Comparison of ENCODE assay signal across 14 mouse cellular contexts in genomic region chr10:8813984-8814578, GRCm38 (mm10).
DNase-seq lines count a peak whose midpoint lies in the region; ATAC-seq lines count a peak whose summit lies in the region.
"Had no signal": no experiment of that assay in that cellular context is flagged by ENCODE, and none has a peak within 500 bp of the region (broad histone marks: within the 10 kb centered on the region; RNA-seq: fewer than 3 reads in every experiment).

No protein-coding gene starts in this region.

- peaks cover 28% of the 10 kb centered on the region for H3K4me1 ChIP-seq in forebrain, embryonic 10.5 days
- H3K4me1 ChIP-seq in forebrain, embryonic 11.5 days (replicated peaks; ENCODE audit: control insufficient read depth, insufficient read depth, low read length): 0 out of 2 replicates have a peak, but pooled peaks cover 2% of the 10 kb centered on the region
- 0 out of 2 replicates have a peak, but pooled peaks cover 7% of the 10 kb centered on the region for H3K4me1 ChIP-seq in hindbrain, embryonic 10.5 days (replicated peaks)
- no peaks in the 10 kb centered on the region for H3K4me1 ChIP-seq in hindbrain, embryonic 16.5 days (ENCODE audit: control insufficient read depth, insufficient read depth, low read depth, low read length)
- peaks cover 44% of the 10 kb centered on the region for H3K4me1 ChIP-seq in embryonic facial prominence, embryonic 14.5 days (ENCODE audit: control insufficient read depth, insufficient read depth, low read length)

- H3K9ac ChIP-seq in forebrain, embryonic 11.5 days (ENCODE audit: low read length): no peak overlapping the region
- no peak overlapping the region for H3K9ac ChIP-seq in hindbrain, embryonic 16.5 days (ENCODE audit: low read depth, low read length)
- H3K9ac ChIP-seq in embryonic facial prominence, embryonic 14.5 days (ENCODE audit: low read depth, low read length): peak overlapping the region; percentile 30; the same call in 1 of the 2 replicates

- H3K4me3 ChIP-seq in forebrain, embryonic 10.5 days: no peak overlapping the region
- no peak overlapping the region for H3K4me3 ChIP-seq in forebrain, embryonic 11.5 days (ENCODE audit: low read depth, low read length)
- H3K4me3 ChIP-seq in hindbrain, embryonic 10.5 days: no peak overlapping the region
- no peak overlapping the region for H3K4me3 ChIP-seq in hindbrain, embryonic 16.5 days (ENCODE audit: low read length)
- peak overlapping the region; percentile 14 for H3K4me3 ChIP-seq in embryonic facial prominence, embryonic 14.5 days (ENCODE audit: low read depth, low read length)

- no peak for DNase-seq in forebrain, embryonic 10.5 days (ENCODE audit: extremely low spot score, low spot score)
- DNase-seq in forebrain, embryonic 11.5 days (ENCODE audit: low spot score): no peak
- DNase-seq in hindbrain, embryonic 10.5 days (ENCODE audit: low spot score): peak; percentile 33
- DNase-seq in embryonic facial prominence, embryonic 14.5 days (ENCODE audit: low spot score): peak; percentile 85
- DNase-seq in mesoderm, embryonic 11.5 days (ENCODE audit: low read depth, low spot score): peak; percentile 55
- DNase-seq in adipocyte (ENCODE audit: low spot score): no peak
- no peak for DNase-seq in urinary bladder, postnatal 14 days (ENCODE audit: low spot score)
- DNase-seq: cerebellum, adult 8-10 months; kidney, adult 8-10 months; lung, adult 18-20 months; right cerebral cortex, postnatal 14 days; thymus, postnatal 4 days had no signal

- H3K27ac ChIP-seq in forebrain, embryonic 10.5 days: peak overlapping the region; percentile 40; the same call in 1 of the 2 replicates
- H3K27ac ChIP-seq in forebrain, embryonic 11.5 days (ENCODE audit: low read depth, low read length): no peak overlapping the region
- H3K27ac ChIP-seq in hindbrain, embryonic 10.5 days: no peak overlapping the region
- no peak overlapping the region for H3K27ac ChIP-seq in hindbrain, embryonic 16.5 days (ENCODE audit: low read depth, low read length)
- peak overlapping the region; percentile 80 for H3K27ac ChIP-seq in embryonic facial prominence, embryonic 14.5 days (replicated peaks; ENCODE audit: low read depth, low read length)

- H3K9me3 ChIP-seq in forebrain, embryonic 10.5 days: no peaks in the 10 kb centered on the region
- no peaks in the 10 kb centered on the region for H3K9me3 ChIP-seq in forebrain, embryonic 11.5 days (ENCODE audit: control insufficient read depth, low read length)
- no peaks in the 10 kb centered on the region for H3K9me3 ChIP-seq in hindbrain, embryonic 10.5 days
- no peaks in the 10 kb centered on the region for H3K9me3 ChIP-seq in hindbrain, embryonic 16.5 days (ENCODE audit: control insufficient read depth, low read length)
- H3K9me3 ChIP-seq in embryonic facial prominence, embryonic 14.5 days (ENCODE audit: control insufficient read depth, low read length): no peaks in the 10 kb centered on the region

- 65% methylated on average over 18 of the region's 18 CpGs for WGBS in forebrain, embryonic 10.5 days
- 74% methylated on average over 18 of the region's 18 CpGs for WGBS in forebrain, embryonic 11.5 days
- WGBS in hindbrain, embryonic 10.5 days: 60% methylated on average over 18 of the region's 18 CpGs
- 72% methylated on average over 18 of the region's 18 CpGs for whole genome bisulfite sequencing in hindbrain, embryonic 16.5 days
- WGBS in embryonic facial prominence, embryonic 14.5 days: 16% methylated on average over 18 of the region's 18 CpGs

- no peak for ATAC-seq in forebrain, embryonic 11.5 days (replicated peaks; ENCODE audit: low FRiP score)
- ATAC-seq in hindbrain, embryonic 16.5 days: no peak
- ATAC-seq in embryonic facial prominence, embryonic 14.5 days (ENCODE audit: low read depth): peak; percentile 53; the same call in 1 of the 2 replicates
- ATAC-seq: Patski had no signal

- H3K27me3 ChIP-seq in forebrain, embryonic 10.5 days (ENCODE audit: poor library complexity, severe bottlenecking): no peaks in the 10 kb centered on the region
- no peaks in the 10 kb centered on the region for H3K27me3 ChIP-seq in forebrain, embryonic 11.5 days (ENCODE audit: control insufficient read depth, insufficient read depth, low read length)
- H3K27me3 ChIP-seq in hindbrain, embryonic 10.5 days (ENCODE audit: insufficient read depth, poor library complexity, severe bottlenecking): no peaks in the 10 kb centered on the region
- no peaks in the 10 kb centered on the region for H3K27me3 ChIP-seq in hindbrain, embryonic 16.5 days (replicated peaks; ENCODE audit: control insufficient read depth, insufficient read depth, low read length)
- no peaks in the 10 kb centered on the region for H3K27me3 ChIP-seq in embryonic facial prominence, embryonic 14.5 days (replicated peaks; ENCODE audit: control insufficient read depth, insufficient read depth, low read length)
- H3K27me3 ChIP-seq: Patski had no signal

- no peak overlapping the region for H3K4me2 ChIP-seq in forebrain, embryonic 11.5 days (ENCODE audit: low read depth, low read length, severe bottlenecking)
- no peak overlapping the region for H3K4me2 ChIP-seq in hindbrain, embryonic 16.5 days (ENCODE audit: low read length)
- peak overlapping the region; percentile 44 for H3K4me2 ChIP-seq in embryonic facial prominence, embryonic 14.5 days (ENCODE audit: low read depth, low read length)

- peaks cover 21% of the 10 kb centered on the region for H3K36me3 ChIP-seq in forebrain, embryonic 10.5 days (replicated peaks)
- H3K36me3 ChIP-seq in forebrain, embryonic 11.5 days (ENCODE audit: control insufficient read depth, insufficient read depth, low read length): no peaks in the 10 kb centered on the region
- H3K36me3 ChIP-seq in hindbrain, embryonic 10.5 days: peaks cover 20% of the 10 kb centered on the region; the same call in 1 of the 2 replicates
- no peaks in the 10 kb centered on the region for H3K36me3 ChIP-seq in hindbrain, embryonic 16.5 days (ENCODE audit: control insufficient read depth, insufficient read depth, low read length)
- H3K36me3 ChIP-seq in embryonic facial prominence, embryonic 14.5 days (ENCODE audit: control insufficient read depth, insufficient read depth, low read length): 0 out of 2 replicates have a peak, but pooled peaks cover 12% of the 10 kb centered on the region

Comparison
In these comparisons a context has a peak if more than half of its experiments do, and no peak if none do; other contexts are left out.
1. H3K27ac ChIP-seq: peak in forebrain, embryonic 10.5 days (single experiment) and embryonic facial prominence, embryonic 14.5 days (single experiment); none in forebrain, embryonic 11.5 days (single experiment), hindbrain, embryonic 10.5 days (single experiment) and hindbrain, embryonic 16.5 days (single experiment).
2. DNase-seq: peak in hindbrain, embryonic 10.5 days (single experiment), embryonic facial prominence, embryonic 14.5 days (single experiment) and mesoderm, embryonic 11.5 days (single experiment); none in forebrain, embryonic 10.5 days (single experiment), forebrain, embryonic 11.5 days (single experiment), adipocyte (single experiment) and urinary bladder, postnatal 14 days (single experiment).